Mouse (Mus musculus) stomach, postnatal 0 days (tissue): Measurements from ENCODE around the gene Fetub. TPM values are rescaled to one million over a fixed set of nuclear protein-coding genes. Genes with fewer than 3 reads are reported as not detected.

Experiments used
- ATAC-seq: fragments of 200-750 bp; cut with Nextera tagmentation; 2 replicates; pipeline ENCODE4 v1.8.0; 2017; ENCODE audit not compliant: low FRiP score, low TSS enrichment
- DNase-seq: peaks from one replicate; pipeline ENCODE4 v3.0.0-alpha.2; 2016; ENCODE audit warnings: low spot score
- H3K27ac ChIP-seq: fragments of 300-500 bp; sonication (generic); replicated peaks from 2 replicates; pipeline ENCODE4 v1.5.1; 2014; ENCODE audit warnings: mild to moderate bottlenecking, control low read depth
- H3K27me3 ChIP-seq: fragments of 300-500 bp; sonication (generic); 2 replicates; pipeline ENCODE4 v1.6.1; 2014; ENCODE audit warnings: low read length; ENCODE audit not compliant: control insufficient read depth, insufficient read depth
- H3K36me3 ChIP-seq: fragments of 300-500 bp; sonication (generic); 2 replicates; pipeline ENCODE4 v1.6.1; 2014; ENCODE audit warnings: low read length, mixed read lengths; ENCODE audit not compliant: control insufficient read depth, insufficient read depth
- H3K4me1 ChIP-seq: fragments of 300-500 bp; sonication (generic); replicated peaks from 2 replicates; pipeline ENCODE4 v1.6.1; 2014; ENCODE audit warnings: antibody characterized with exemption; ENCODE audit not compliant: control insufficient read depth, insufficient read depth
- H3K4me2 ChIP-seq: fragments of 300-500 bp; sonication (generic); replicated peaks from 2 replicates; pipeline ENCODE4 v1.6.1; 2014; ENCODE audit warnings: low read depth, mild to moderate bottlenecking, control low read depth, moderate library complexity
- H3K4me3 ChIP-seq: fragments of 300-500 bp; sonication (generic); 2 replicates; pipeline ENCODE4 v1.5.1; 2014; ENCODE audit warnings: low read depth, low read length, control low read depth
- H3K9ac ChIP-seq: fragments of 300-500 bp; sonication (generic); 2 replicates; pipeline ENCODE4 v1.6.1; 2014; ENCODE audit warnings: mild to moderate bottlenecking, low read length, control low read depth, mixed read lengths
- H3K9me3 ChIP-seq: fragments of 300-500 bp; sonication (generic); 2 replicates; pipeline ENCODE4 v1.6.1; 2016; ENCODE audit warnings: low read length; ENCODE audit not compliant: control insufficient read depth
- CTCF ChIP-seq: IDR thresholded peaks from 2 replicates; pipeline ENCODE4 v1.5.1; 2016; ENCODE audit warnings: antibody characterized with exemption, low read depth, mild to moderate bottlenecking, moderate library complexity
- EP300 ChIP-seq: optimal IDR thresholded peaks from 2 replicates; pipeline ENCODE3; 2016; ENCODE audit warnings: antibody characterized with exemption
- WGBS: fragments of 180-500 bp; shearing (Covaris S2); extraction: QIAGEN DNeasy Blood & Tissue Kit; methylation state at CpG from one replicate; pipeline ENCODE4 v1.1.7; 2014; 5-methylcytosine and 5-hydroxymethylcytosine counted together
- polyA plus RNA-seq: library from polyadenylated mRNA; unstranded; fragments of >200 nt; fragmentation: Nextera tagmentation; extraction: Ambion mirVana; gene quantifications from 2 replicates; pipeline ENCODE4 v1.2.1, GENCODE M21; 2015

Gene Fetub
- polyA plus RNA-seq, 1 experiment from 2014 or later: 73.2 TPM

DNA sequence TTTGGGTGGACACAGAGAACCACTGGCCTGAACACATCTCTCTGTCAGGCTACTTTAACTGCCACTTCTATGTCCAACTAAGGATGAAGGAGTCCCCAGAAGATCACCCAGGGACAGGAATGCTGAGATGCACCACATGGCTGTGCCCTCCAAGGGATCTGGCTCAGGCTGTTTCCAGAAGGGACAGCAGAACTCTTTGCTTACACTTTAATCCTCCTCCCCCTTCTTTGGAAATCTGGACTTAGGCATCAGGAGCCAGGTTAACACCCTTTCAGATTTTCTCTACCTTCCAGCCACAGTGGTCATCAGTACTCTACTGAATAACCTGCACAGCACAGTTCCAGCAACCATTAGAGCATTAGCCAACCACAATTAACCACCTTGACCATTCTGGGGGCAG, 45.2 kb downstream of the Fetub start:
- TF ChIP-seq CTCF: no peak
- TF ChIP-seq EP300: no peak
- Histone ChIP-seq H3K4me3 (no peak overlapping the region), H3K27me3 (no peaks in the 10 kb centered on the region), H3K4me2 (no peak overlapping the region), H3K4me1 (no peaks in the 10 kb centered on the region), H3K9ac (no peak overlapping the region), H3K27ac (no peak overlapping the region), H3K36me3 (no peaks in the 10 kb centered on the region), H3K9me3 (no peaks in the 10 kb centered on the region)
- no peak for ATAC-seq
- no peak for DNase-seq

DNA sequence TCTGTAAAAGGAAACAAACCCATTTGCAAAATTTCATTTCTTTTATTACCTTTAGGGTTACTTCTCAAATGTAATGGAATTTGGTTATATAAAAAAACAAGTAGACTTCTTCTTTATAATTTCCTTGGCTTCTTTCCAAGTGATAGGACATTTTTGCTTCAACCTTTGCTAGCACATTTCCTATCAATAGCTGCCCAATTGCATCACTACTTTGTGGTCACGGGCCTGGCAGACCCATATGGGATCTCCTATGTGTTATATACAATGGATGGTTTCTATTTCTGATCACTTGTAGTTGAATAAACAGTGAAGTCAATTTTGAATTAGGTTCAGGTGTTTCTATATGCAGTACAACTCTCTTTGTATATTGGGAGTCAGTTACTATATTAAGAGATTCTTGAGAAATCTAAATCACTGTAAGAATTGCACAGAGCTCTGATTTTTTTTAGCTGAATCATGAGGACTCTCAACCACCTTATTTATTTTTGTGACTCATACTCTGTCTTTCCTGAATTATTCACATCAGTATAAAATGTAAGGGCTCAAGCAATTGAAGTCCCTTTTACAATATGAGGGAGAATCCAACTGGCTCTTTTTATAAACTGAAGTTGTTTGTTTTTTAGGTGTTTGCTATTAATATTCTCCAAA, 49.4 kb downstream of the Fetub start:
- Histone ChIP-seq H3K9me3 (no peaks in the 10 kb centered on the region), H3K4me1 (no peaks in the 10 kb centered on the region), H3K36me3 (no peaks in the 10 kb centered on the region), H3K4me2 (no peak overlapping the region), H3K9ac (no peak overlapping the region), H3K4me3 (no peak overlapping the region), H3K27ac (no peak overlapping the region), H3K27me3 (no peaks in the 10 kb centered on the region)
- WGBS: 58% methylated on average over 1 of the region's 1 CpGs
- no peak for DNase-seq
- ATAC-seq: no peak
- TF ChIP-seq EP300: no peak
- no peak for TF ChIP-seq CTCF

Other genes starting within 250 kb of the Fetub start
- gene Crygs, start 106.8 kb upstream of the Fetub start, polyA plus RNA-seq: 0.11 and 0.15 TPM in 2 replicates
- 11.5 and 12.2 TPM in 2 replicates for gene Tbccd1, start 60.7 kb upstream of the Fetub start, polyA plus RNA-seq
- gene Dnajb11, start 60.5 kb upstream of the Fetub start, polyA plus RNA-seq: 93.5 and 94.2 TPM in 2 replicates
- gene Ahsg, start 27.1 kb upstream of the Fetub start, polyA plus RNA-seq: 29.1 and 50.8 TPM in 2 replicates
- 0.28 and 0.56 TPM in 2 replicates for gene Hrg, start 32.7 kb downstream of the Fetub start, polyA plus RNA-seq
- 0.96 and 1.1 TPM in 2 replicates for gene Kng2, start 111.1 kb downstream of the Fetub start, polyA plus RNA-seq
- gene Kng1, start 139.5 kb downstream of the Fetub start, polyA plus RNA-seq: 4.3 and 10.5 TPM in 2 replicates
- gene Eif4a2, start 189.1 kb downstream of the Fetub start, polyA plus RNA-seq: 99.0 and 107 TPM in 2 replicates
- gene Rfc4, start 209.4 kb downstream of the Fetub start, polyA plus RNA-seq: 35.9 and 38.0 TPM in 2 replicates
- not detected in 2 replicates for gene Adipoq, start 228.2 kb downstream of the Fetub start, polyA plus RNA-seq